Mouse (Mus musculus): ENCODE measurements around the gene Chmp6. TPM values are rescaled to one million over a fixed set of nuclear protein-coding genes. Genes with fewer than 3 reads are reported as not detected.

Chmp6 gene
- polyA plus RNA-seq, 1 experiment from 2014 or later = 90.3 TPM

- Histone ChIP-seq H3K4me1 (replicated peaks; ENCODE audit: control insufficient read depth, insufficient read depth, low read length) (peaks cover 50% of the 10 kb centered on the region), H3K9ac (ENCODE audit: low read length) (peak overlapping the region; percentile 12), H3K4me2 (ENCODE audit: low read depth, low read length) (no peak overlapping the region), H3K36me3 (ENCODE audit: control insufficient read depth, insufficient read depth, low read length) (no peaks in the 10 kb centered on the region), H3K27ac (ENCODE audit: low read length) (peak overlapping the region; percentile 19; the same call in 1 of the 2 replicates), H3K9me3 (ENCODE audit: control insufficient read depth, low read length) (no peaks in the 10 kb centered on the region), H3K27me3 (ENCODE audit: control insufficient read depth, insufficient read depth, low read depth, low read length) (no peaks in the 10 kb centered on the region), H3K4me3 (ENCODE audit: low read length) (no peak overlapping the region)
- 55% methylated on average over 19 of the region's 19 CpGs for WGBS
- no peak for ATAC-seq (ENCODE audit: low read depth)
Measured at GRCm38 (mm10) chr11:119937772-119938502, 24.7 kb downstream of the Chmp6 start.

- Histone ChIP-seq H3K27ac (ENCODE audit: low read length) (no peak overlapping the region), H3K4me1 (replicated peaks; ENCODE audit: control insufficient read depth, insufficient read depth, low read length) (peaks cover 53% of the 10 kb centered on the region), H3K4me2 (ENCODE audit: low read depth, low read length) (no peak overlapping the region), H3K4me3 (ENCODE audit: low read length) (no peak overlapping the region), H3K9ac (ENCODE audit: low read length) (no peak overlapping the region), H3K9me3 (ENCODE audit: control insufficient read depth, low read length) (no peaks in the 10 kb centered on the region), H3K27me3 (ENCODE audit: control insufficient read depth, insufficient read depth, low read depth, low read length) (no peaks in the 10 kb centered on the region), H3K36me3 (ENCODE audit: control insufficient read depth, insufficient read depth, low read length) (no peaks in the 10 kb centered on the region)
- 56% methylated on average over 8 of the region's 8 CpGs for WGBS
- ATAC-seq (ENCODE audit: low read depth) = no peak
Measured at GRCm38 (mm10) chr11:119939073-119939710, 26.0 kb downstream of the Chmp6 start.

GRCm38 (mm10) chr11:119939711-119940106, 26.5 kb downstream of the Chmp6 start:
- 71% methylated on average over 4 of the region's 4 CpGs for WGBS
- Histone ChIP-seq H3K4me1 (replicated peaks; ENCODE audit: control insufficient read depth, insufficient read depth, low read length) (peaks cover 58% of the 10 kb centered on the region), H3K27me3 (ENCODE audit: control insufficient read depth, insufficient read depth, low read depth, low read length) (no peaks in the 10 kb centered on the region), H3K4me2 (ENCODE audit: low read depth, low read length) (no peak overlapping the region), H3K9me3 (ENCODE audit: control insufficient read depth, low read length) (no peaks in the 10 kb centered on the region), H3K4me3 (ENCODE audit: low read length) (no peak overlapping the region), H3K9ac (ENCODE audit: low read length) (no peak overlapping the region), H3K27ac (ENCODE audit: low read length) (no peak overlapping the region), H3K36me3 (ENCODE audit: control insufficient read depth, insufficient read depth, low read length) (no peaks in the 10 kb centered on the region)
- no peak for ATAC-seq (ENCODE audit: low read depth)

- 62% methylated on average over 11 of the region's 11 CpGs for WGBS
- Histone ChIP-seq H3K36me3 (ENCODE audit: control insufficient read depth, insufficient read depth, low read length) (no peaks in the 10 kb centered on the region), H3K9me3 (ENCODE audit: control insufficient read depth, low read length) (no peaks in the 10 kb centered on the region), H3K9ac (ENCODE audit: low read length) (no peak overlapping the region), H3K27ac (ENCODE audit: low read length) (no peak overlapping the region), H3K4me3 (ENCODE audit: low read length) (no peak overlapping the region), H3K27me3 (ENCODE audit: control insufficient read depth, insufficient read depth, low read depth, low read length) (no peaks in the 10 kb centered on the region), H3K4me1 (replicated peaks; ENCODE audit: control insufficient read depth, insufficient read depth, low read length) (peaks cover 62% of the 10 kb centered on the region), H3K4me2 (ENCODE audit: low read depth, low read length) (no peak overlapping the region)
- no peak for ATAC-seq (ENCODE audit: low read depth)
Measured at GRCm38 (mm10) chr11:119940142-119940541, 26.9 kb downstream of the Chmp6 start.

- H3K9me3 ChIP-seq (ENCODE audit: control insufficient read depth, low read length) = no peaks in the 10 kb centered on the region
- ATAC-seq (ENCODE audit: low read depth) = no peak
- H3K9ac ChIP-seq (ENCODE audit: low read length) = peak overlapping the region; percentile 71
- H3K4me2 ChIP-seq (ENCODE audit: low read depth, low read length) = peak overlapping the region; percentile 76
- no peaks in the 10 kb centered on the region for H3K27me3 ChIP-seq (ENCODE audit: control insufficient read depth, insufficient read depth, low read depth, low read length)
- H3K27ac ChIP-seq (ENCODE audit: low read length) = peak overlapping the region; percentile 88
- 4% methylated on average over 8 of the region's 8 CpGs for WGBS
- peaks cover 61% of the 10 kb centered on the region for H3K4me1 ChIP-seq (replicated peaks; ENCODE audit: control insufficient read depth, insufficient read depth, low read length)
- peak overlapping the region; percentile 72 for H3K4me3 ChIP-seq (ENCODE audit: low read length)
- no peaks in the 10 kb centered on the region for H3K36me3 ChIP-seq (ENCODE audit: control insufficient read depth, insufficient read depth, low read length)
Measured at GRCm38 (mm10) chr11:119941794-119942193, 28.6 kb downstream of the Chmp6 start.

- H3K36me3 ChIP-seq (ENCODE audit: control insufficient read depth, insufficient read depth, low read length) = no peaks in the 10 kb centered on the region
- H3K4me1 ChIP-seq (replicated peaks; ENCODE audit: control insufficient read depth, insufficient read depth, low read length) = peaks cover 56% of the 10 kb centered on the region
- H3K9ac ChIP-seq (ENCODE audit: low read length) = peak overlapping the region; percentile 71
- H3K4me3 ChIP-seq (ENCODE audit: low read length) = peak overlapping the region; percentile 72
- H3K9me3 ChIP-seq (ENCODE audit: control insufficient read depth, low read length) = no peaks in the 10 kb centered on the region
- peak overlapping the region; percentile 88 for H3K27ac ChIP-seq (ENCODE audit: low read length)
- peak; percentile 59 for ATAC-seq (ENCODE audit: low read depth)
- under 1% methylated on average over 35 of the region's 43 CpGs for WGBS
- H3K4me2 ChIP-seq (ENCODE audit: low read depth, low read length) = peak overlapping the region; percentile 76
- no peaks in the 10 kb centered on the region for H3K27me3 ChIP-seq (ENCODE audit: control insufficient read depth, insufficient read depth, low read depth, low read length)
Measured at GRCm38 (mm10) chr11:119942201-119942726, 29.0 kb downstream of the Chmp6 start.

GRCm38 (mm10) chr11:119942727-119943427, 29.6 kb downstream of the Chmp6 start, which contains the start of gene Baiap2:
TSS of gene Baiap2 (plus strand) at chr11:119942763.
- H3K4me3 ChIP-seq (ENCODE audit: low read length) = peak within 1 kb of the TSS; percentile 82
- H3K9me3 ChIP-seq (ENCODE audit: control insufficient read depth, low read length) = no peaks in the 10 kb centered on the region
- H3K4me2 ChIP-seq (ENCODE audit: low read depth, low read length) = peak within 1 kb of the TSS; percentile 93
- peaks cover 50% of the 10 kb centered on the region for H3K4me1 ChIP-seq (replicated peaks; ENCODE audit: control insufficient read depth, insufficient read depth, low read length)
- H3K27me3 ChIP-seq (ENCODE audit: control insufficient read depth, insufficient read depth, low read depth, low read length) = no peaks in the 10 kb centered on the region
- peak within 1 kb of the TSS; percentile 88 for H3K27ac ChIP-seq (ENCODE audit: low read length)
- no peaks in the 10 kb centered on the region for H3K36me3 ChIP-seq (ENCODE audit: control insufficient read depth, insufficient read depth, low read length)
- WGBS = under 1% methylated on average over 74 of the region's 79 CpGs
- peak; percentile 95 for ATAC-seq (ENCODE audit: low read depth)
- peak within 1 kb of the TSS; percentile 82 for H3K9ac ChIP-seq (ENCODE audit: low read length)

GRCm38 (mm10) chr11:119943428-119943988, 30.3 kb downstream of the Chmp6 start:
- Histone ChIP-seq H3K9ac (ENCODE audit: low read length) (peak overlapping the region; percentile 82), H3K36me3 (ENCODE audit: control insufficient read depth, insufficient read depth, low read length) (no peaks in the 10 kb centered on the region), H3K27ac (ENCODE audit: low read length) (peak overlapping the region; percentile 51), H3K4me3 (ENCODE audit: low read length) (peak overlapping the region; percentile 82), H3K27me3 (ENCODE audit: control insufficient read depth, insufficient read depth, low read depth, low read length) (no peaks in the 10 kb centered on the region), H3K4me1 (replicated peaks; ENCODE audit: control insufficient read depth, insufficient read depth, low read length) (peaks cover 44% of the 10 kb centered on the region), H3K9me3 (ENCODE audit: control insufficient read depth, low read length) (no peaks in the 10 kb centered on the region), H3K4me2 (ENCODE audit: low read depth, low read length) (peak overlapping the region; percentile 93)
- ATAC-seq (ENCODE audit: low read depth) = peak; percentile 21
- WGBS = under 1% methylated on average over 32 of the region's 32 CpGs

Measured in lung, embryonic 16.5 days (tissue).